Mouse (Mus musculus) spleen, adult 12 weeks (tissue): ENCODE data around the gene Mau2.
A peak's percentile ranks its signal among the peaks of the same experiment; 100 is the strongest.
"Not testable (repeated sequence)": the region's sequence is repeated elsewhere in the genome, so short reads cannot be mapped to it uniquely, and the experiment has no call there.

ENCODE experiments used
- DNase-seq: peaks from one replicate; pipeline ENCODE4 v3.0.0; 2022; ENCODE audit warnings: low spot score

Gene Mau2

GRCm38 (mm10) chr8:70042583-70043455 lies at the start of gene Mau2, which contains the start of gene Sugp1:
Gene Mau2 (minus strand): TSS chr8:70042734.
Gene Sugp1 (plus strand): TSS chr8:70042813.
- DNase-seq = peak; percentile 98

DNA sequence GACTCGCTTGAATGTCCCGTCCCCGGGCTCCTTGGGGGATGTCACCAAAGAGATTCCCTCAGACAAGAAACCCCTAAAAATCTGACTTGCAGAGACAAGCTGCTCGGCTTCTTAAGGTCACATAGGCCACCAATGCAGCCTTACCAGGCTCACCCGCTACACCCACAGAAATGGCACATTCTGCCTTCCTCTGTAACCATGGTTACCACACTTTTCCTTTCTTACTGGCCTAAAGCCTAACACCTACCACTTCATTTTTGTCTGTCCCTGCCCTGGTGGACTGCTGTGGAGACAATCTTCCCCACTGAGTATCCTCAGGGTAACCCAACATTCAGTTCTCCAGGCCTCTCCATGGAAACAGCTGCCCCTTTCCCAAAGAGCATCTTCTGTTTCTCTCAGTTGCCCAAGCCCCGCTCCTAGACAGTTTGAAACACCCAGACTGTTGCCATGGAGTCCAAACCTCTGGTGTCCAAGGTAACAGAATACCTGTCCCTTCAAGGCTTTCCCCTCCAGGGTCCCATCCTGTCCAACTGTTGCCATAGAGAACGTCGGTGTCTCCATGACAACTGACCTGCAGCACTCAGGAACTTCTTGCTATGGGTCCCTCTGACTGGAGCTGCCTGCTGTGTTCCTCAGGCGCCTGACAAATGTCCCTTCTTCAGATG lies 46.9 kb upstream of the Mau2 start:
- DNase-seq = no peak

DNA sequence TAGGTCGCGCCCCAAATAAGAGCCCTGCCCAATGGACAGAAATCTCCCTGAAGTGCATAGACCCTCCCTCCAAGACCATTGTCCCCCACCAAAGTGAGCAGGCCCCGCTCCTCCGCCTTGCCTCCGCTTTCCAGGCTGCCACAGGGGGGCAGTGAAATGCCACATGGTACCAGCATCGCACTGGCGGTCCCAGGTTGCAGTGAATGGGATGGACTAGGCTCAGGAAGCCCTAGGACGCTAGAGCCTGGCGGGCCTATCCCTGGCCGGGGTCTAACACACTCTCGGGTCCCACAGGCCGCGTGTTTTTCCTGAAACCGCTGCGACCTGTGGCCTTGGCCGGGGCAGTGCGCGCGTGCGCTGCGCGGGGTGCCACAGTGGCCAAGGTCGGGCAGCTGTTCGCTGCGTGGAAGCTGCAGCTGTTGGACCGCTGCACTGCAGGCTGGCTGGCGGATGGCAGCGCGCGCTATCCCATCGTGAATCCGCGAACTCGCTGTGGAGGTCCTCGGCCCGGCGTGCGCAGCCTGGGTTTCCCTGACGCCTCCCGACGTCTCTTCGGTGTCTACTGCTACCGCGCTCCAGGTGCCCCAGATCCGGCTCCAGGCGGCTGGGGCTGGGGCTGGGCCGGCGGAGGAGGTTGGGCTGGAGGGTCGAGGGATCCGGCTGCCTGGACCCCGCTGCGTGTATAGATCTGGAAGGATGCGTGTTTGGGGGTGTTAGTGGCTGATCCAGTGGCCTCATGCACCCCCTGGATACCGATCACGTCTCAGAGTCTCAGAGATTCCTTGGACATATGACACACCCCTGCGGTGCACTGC lies 45.5 kb upstream of the Mau2 start:
- no peak for DNase-seq

DNA sequence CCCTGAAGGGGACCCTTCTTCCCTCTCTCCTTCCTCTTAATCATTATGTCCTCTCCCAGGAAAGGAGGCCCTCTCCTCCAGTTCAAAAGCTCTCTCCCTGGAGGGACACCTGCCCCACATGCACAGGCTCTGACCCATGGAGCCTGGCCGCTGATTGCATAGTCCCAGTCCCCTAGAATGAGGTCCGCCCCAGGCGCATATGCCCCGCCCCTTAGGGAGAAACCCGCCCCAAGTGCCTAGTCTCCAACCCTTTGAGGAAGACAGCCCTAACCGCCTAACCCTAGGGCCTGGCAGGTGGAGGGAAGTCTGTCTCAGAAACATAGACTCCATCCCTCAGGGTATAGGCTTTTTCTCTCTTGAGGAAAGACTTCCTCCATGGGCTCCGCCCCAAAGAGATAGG lies 44.7 kb upstream of the Mau2 start:
- DNase-seq = no peak

- DNase-seq = no peak
These were observed 43.6 kb upstream of the Mau2 start for GRCm38 (mm10) chr8:70086151-70086550.

DNA sequence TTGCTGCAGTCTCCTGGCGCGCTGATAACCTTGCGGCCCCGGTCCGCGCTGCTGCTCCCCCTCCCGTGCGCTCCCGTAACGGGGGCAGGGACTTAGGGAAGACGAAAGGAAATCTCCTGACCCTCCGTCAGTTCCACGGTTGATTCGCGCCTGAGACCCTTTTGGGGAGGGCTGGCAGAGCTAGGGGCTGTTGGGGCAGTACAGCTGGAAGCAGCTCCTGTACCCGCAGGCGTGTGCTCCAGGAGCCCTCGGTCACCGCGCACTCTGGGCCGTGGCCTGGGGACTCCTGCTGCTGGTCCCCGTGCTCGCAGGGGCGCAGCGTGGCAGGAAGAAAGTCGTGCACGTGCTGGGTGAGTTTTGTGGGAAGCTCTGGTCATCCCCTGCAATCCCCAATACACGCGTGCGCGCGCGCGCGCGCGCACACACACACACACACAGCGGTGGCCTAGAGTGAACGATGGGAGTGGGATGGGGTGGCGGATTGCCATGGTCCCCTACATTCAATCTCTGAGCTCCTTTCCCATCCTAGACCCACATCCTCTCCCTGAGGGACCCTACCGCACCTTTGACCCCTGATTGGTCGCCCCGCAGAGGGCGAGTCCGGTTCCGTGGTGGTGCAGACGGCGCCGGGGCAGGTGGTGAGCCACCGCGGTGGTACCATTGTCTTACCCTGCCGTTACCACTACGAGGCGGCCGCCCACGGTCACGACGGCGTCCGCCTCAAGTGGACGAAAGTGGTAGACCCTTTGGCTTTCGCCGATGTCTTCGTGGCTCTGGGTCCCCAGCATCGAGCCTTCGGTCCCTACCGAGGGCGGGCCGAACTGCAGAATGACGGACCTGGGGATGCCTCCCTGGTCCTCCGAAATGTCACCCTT lies 41.9 kb upstream of the Mau2 start:
- DNase-seq = no peak

- no peak for DNase-seq
These were observed 40.8 kb upstream of the Mau2 start, which contains the start of gene Hapln4 for GRCm38 (mm10) chr8:70083285-70083684. Gene Hapln4 (plus strand): TSS chr8:70083457.

GRCm38 (mm10) chr8:70081976-70082375 lies 39.4 kb upstream of the Mau2 start:
- no peak for DNase-seq

DNA sequence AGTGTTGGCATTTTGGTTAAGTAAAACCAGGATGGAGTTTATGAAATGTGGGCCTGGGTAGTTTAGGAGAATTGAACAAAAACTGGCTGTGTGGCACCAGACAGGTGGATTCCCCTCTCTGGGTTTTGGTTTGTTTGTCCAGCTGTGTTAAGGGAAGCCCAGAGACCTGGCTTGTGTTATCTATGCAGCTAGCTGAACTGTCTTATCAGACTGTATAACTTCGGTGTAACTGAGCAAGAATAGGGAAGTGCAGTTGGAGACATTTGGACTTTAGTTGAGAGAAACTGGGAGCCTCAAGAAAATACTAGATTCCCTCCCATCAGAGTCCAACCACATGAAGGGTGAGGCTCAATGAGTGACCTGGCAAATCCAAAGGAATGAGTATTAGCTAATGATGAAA lies 31.1 kb upstream of the Mau2 start:
- DNase-seq = no peak

DNA sequence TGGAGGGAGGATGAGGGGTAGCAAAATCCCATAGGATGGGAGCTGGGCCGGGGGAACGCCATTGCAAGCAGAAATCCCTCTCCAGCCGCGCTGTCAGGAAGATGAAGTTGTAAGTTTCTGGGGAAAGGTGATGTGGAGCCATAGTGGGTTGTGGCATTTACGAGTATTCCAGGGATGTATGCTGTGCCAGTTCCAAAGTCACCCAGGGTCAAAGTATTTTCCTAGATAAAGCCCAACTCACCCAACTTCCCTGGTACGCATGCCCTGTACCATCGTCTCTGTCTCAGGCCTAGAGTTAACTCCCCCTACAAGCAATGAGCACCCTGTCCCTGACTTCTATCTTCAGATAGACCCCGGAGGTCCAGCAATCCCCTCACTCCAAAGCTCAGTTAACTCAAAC lies 30.6 kb upstream of the Mau2 start:
- DNase-seq = no peak

- no peak for DNase-seq
These were observed 30.0 kb upstream of the Mau2 start, which contains the start of gene Tm6sf2 for GRCm38 (mm10) chr8:70072441-70073069. Gene Tm6sf2 (plus strand): TSS chr8:70072924.

DNA sequence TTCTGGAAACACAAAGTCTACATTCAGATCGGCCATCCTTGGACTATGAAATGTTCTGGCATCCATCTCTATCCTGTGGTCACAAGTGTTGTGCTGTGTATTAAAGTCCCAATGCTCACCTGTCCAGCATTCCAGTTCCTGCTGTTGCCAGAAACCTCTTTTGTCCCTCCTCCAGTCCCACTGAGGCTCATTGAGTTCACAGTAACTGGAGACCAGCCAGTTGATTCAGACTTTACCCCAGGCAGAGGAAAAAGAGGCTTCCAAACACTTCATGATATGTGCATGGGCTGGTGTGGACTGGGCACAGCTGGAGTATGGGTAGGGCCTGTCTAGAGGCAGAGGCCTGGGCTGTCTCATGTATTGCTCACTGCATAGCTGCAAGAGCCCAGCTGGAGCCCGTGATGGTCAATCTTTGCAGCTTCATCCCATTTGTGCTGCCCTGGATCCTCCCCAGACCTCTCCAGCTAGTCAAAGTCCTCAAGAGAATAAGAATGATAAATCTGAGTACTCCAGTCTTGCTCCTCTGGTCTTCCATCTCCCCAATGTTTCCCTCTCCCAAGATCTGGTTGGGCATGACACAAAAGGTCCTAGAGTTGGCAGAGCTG lies 29.4 kb upstream of the Mau2 start:
- no peak for DNase-seq

GRCm38 (mm10) chr8:70057721-70058120 lies 15.2 kb upstream of the Mau2 start:
- no peak for DNase-seq

GRCm38 (mm10) chr8:70050434-70050833 lies 7.9 kb upstream of the Mau2 start:
- DNase-seq = not testable (repeated sequence)

DNA sequence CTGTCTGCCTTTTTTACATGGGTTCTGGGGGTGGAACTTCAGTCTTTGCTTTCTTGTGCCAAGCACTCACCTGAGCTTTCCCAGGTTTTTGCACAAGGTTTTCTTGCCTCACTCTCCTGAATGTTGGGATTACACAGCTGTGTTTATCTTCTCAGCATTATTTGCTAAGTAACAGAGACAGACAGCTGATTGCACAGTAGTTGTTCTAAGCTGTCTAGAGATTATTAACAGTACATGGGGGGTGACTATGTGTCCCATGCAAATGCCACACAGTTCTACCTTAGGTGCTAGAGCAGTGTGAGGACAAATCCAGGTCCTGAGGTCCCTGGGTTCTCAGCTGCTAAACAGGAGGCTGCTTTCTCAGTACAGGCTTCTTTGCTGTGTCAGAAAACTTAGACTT lies 7.1 kb upstream of the Mau2 start:
- no peak for DNase-seq

DNA sequence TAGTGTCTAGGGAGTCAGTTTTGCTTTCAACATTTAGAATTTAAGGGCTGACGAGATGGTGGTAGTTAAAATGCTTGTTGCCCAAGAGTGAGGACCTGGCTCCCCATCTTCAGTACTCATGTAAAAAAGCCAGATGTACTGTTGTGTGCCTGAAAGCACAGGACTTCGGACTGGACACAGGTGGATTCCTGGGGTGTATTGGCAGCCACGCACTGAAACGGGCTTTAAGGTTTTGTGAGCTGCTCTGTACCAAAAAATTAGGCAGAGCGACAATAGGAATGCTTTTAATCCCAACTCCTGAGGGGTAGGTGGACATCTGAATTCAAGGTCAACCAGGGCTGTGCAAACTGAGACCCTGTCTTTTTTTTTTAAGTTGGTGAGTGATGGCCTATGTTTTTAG lies 1.5 kb upstream of the Mau2 start:
- no peak for DNase-seq

GRCm38 (mm10) chr8:70041885-70042546 lies 518 bp downstream of the Mau2 start:
- peak; percentile 43 for DNase-seq

DNA sequence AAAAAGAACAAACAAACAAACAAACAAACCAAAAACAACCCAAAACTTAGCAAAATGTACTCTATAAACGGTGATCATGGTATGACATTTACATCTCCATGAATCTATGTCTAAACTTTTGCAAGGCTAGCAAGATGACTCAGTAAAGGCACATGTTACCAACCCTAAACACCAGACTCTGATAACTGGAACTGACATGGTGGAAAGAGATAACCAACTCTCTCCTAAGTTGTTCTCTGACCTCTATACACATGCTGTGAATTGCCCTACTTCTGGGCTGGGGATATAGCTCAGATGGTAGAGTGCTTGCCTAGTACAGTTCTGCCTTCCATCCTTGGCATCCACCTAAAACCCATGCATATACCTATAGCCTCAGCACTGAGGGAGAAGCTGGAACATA lies 4.5 kb downstream of the Mau2 start:
- DNase-seq = no peak

DNA sequence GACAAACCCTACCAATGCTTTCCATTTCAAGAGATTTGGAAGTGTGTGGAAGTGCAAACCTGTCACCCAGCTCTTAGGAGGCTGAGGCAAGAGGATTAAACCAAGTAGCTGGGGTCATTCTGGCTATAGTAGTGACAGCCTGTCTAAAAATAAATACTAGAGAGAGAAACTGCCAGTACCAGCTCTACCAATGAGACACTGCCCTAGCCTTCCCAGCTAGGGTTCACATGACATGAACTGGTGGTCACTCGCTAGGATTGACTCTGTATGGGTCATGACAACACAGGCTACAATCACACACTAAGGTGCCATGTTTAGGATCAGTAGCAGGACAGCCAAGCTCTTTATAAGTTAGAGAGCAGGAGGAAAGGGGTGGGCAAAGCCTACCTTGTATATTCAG lies 12.3 kb downstream of the Mau2 start:
- DNase-seq = no peak

GRCm38 (mm10) chr8:70026151-70026550 lies 16.4 kb downstream of the Mau2 start:
- DNase-seq = no peak
